Mouse (Mus musculus) C2C12 (cell line): Measurements from ENCODE around the gene Htatip2. TPM values are rescaled to one million over a fixed set of nuclear protein-coding genes. Genes with fewer than 3 reads are reported as not detected.

Experiments
- H3K27me3 ChIP-seq: one replicate; pipeline ENCODE4 v1.6.1; 2011; ENCODE audit not compliant: control insufficient read depth, insufficient read depth, insufficient read length
- H3K36me3 ChIP-seq: one replicate; pipeline ENCODE4 v1.6.1; 2011; ENCODE audit not compliant: control insufficient read depth, insufficient read depth
- H3K4me3 ChIP-seq: one replicate; pipeline ENCODE4 v1.5.1; 2011; ENCODE audit warnings: mild to moderate bottlenecking, control low read depth; ENCODE audit not compliant: poor library complexity, insufficient read depth, severe bottlenecking
- H3K79me2 ChIP-seq: one replicate; pipeline ENCODE4 v1.6.1; 2011; ENCODE audit not compliant: control insufficient read depth, insufficient read depth
- H3K79me3 ChIP-seq: one replicate; pipeline ENCODE4 v1.6.1; 2011; ENCODE audit warnings: low read depth, control low read depth
- H3ac ChIP-seq: one replicate; pipeline ENCODE3; 2011; ENCODE audit warnings: low read depth; ENCODE audit not compliant: control insufficient read depth, insufficient read length
- CEBPB ChIP-seq: IDR thresholded peaks from one replicate; pipeline ENCODE4 v1.6.1; 2011; ENCODE audit warnings: low read depth, mild to moderate bottlenecking, control low read depth, moderate library complexity
- CTCF ChIP-seq: IDR thresholded peaks from one replicate; pipeline ENCODE4 v1.5.1; 2011; ENCODE audit not compliant: control insufficient read depth, insufficient read depth, insufficient read length
- FOSL1 ChIP-seq: IDR thresholded peaks from one replicate; pipeline ENCODE4 v1.8.0; 2011; ENCODE audit warnings: mild to moderate bottlenecking, low read length; ENCODE audit not compliant: poor library complexity, insufficient read depth, severe bottlenecking
- MAX ChIP-seq: IDR thresholded peaks from one replicate; pipeline ENCODE4 v1.6.1; 2011; ENCODE audit warnings: mild to moderate bottlenecking, control low read depth
- MYOD1 ChIP-seq: IDR thresholded peaks from one replicate; pipeline ENCODE4 v1.6.1; 2011; ENCODE audit warnings: low read depth; ENCODE audit not compliant: control insufficient read depth, insufficient read length
- MYOG ChIP-seq: IDR thresholded peaks from one replicate; pipeline ENCODE4 v1.6.1; 2011; ENCODE audit not compliant: control insufficient read depth, insufficient read length; ENCODE audit errors: extremely low read depth
- USF1 ChIP-seq: IDR thresholded peaks from one replicate; pipeline ENCODE4 v1.6.1; 2011; ENCODE audit warnings: low read depth, mild to moderate bottlenecking, control low read depth, moderate library complexity
- polyA plus RNA-seq: library from polyadenylated mRNA; unstranded; fragments of >200 nt; fragmentation: generic; extraction: Trizol; gene quantifications from one replicate; pipeline ENCODE4 v1.2.1, GENCODE M21; 2012; ENCODE audit warnings: missing spikeins

Htatip2 gene
- polyA plus RNA-seq, 1 experiment = 0.66 TPM

GRCm38 (mm10) chr7:49822028-49822427 is 63.1 kb downstream of the Htatip2 start:
- Histone ChIP-seq H3K4me3 (no peak overlapping the region), H3ac (no peak overlapping the region), H3K36me3 (peaks cover 35% of the 10 kb centered on the region), H3K79me2 (no peaks in the 10 kb centered on the region), H3K27me3 (no peaks in the 10 kb centered on the region), H3K79me3 (no peaks in the 10 kb centered on the region)
- TF ChIP-seq MYOD1 = no peak
- no peak for TF ChIP-seq MYOG
- TF ChIP-seq FOSL1 = no peak
- TF ChIP-seq CTCF = no peak
- no peak for TF ChIP-seq USF1
- TF ChIP-seq MAX = no peak
- TF ChIP-seq CEBPB = no peak

Other genes starting within 250 kb of the Htatip2 start
- not detected for gene Dbx1, start 122.3 kb upstream of the Htatip2 start, polyA plus RNA-seq
- gene Prmt3, start 19.2 kb downstream of the Htatip2 start, polyA plus RNA-seq = 29.3 TPM
- not detected for gene Slc6a5, start 151.0 kb downstream of the Htatip2 start, polyA plus RNA-seq
- gene Nell1, start 215.7 kb downstream of the Htatip2 start, polyA plus RNA-seq = not detected